Mouse (Mus musculus) kidney, postnatal 0 days (tissue): Measurements from ENCODE around the gene Ace2. TPM values are rescaled to one million over a fixed set of nuclear protein-coding genes. Genes with fewer than 3 reads are reported as not detected.

ENCODE experiments used
- ATAC-seq: fragments of 200-750 bp; cut with Nextera tagmentation; replicated peaks from 2 replicates; pipeline ENCODE4 v1.8.0; 2017; ENCODE audit warnings: low read depth, moderate number of reproducible peaks, moderate TSS enrichment, moderate library complexity; ENCODE audit not compliant: low FRiP score
- DNase-seq: peaks from one replicate; pipeline ENCODE4 v3.0.0-alpha.2; 2016; ENCODE audit warnings: low spot score
- H3K27ac ChIP-seq: fragments of 300-500 bp; sonication (generic); 2 replicates; pipeline ENCODE4 v1.5.1; 2014; ENCODE audit warnings: mild to moderate bottlenecking
- H3K27me3 ChIP-seq: fragments of 300-500 bp; sonication (generic); 2 replicates; pipeline ENCODE4 v1.6.1; 2014; ENCODE audit warnings: low read length, mixed read lengths; ENCODE audit not compliant: insufficient read depth
- H3K36me3 ChIP-seq: fragments of 300-500 bp; sonication (generic); 2 replicates; pipeline ENCODE4 v1.6.1; 2014; ENCODE audit warnings: low read length, mixed read lengths; ENCODE audit not compliant: insufficient read depth
- H3K4me1 ChIP-seq: fragments of 300-500 bp; sonication (generic); replicated peaks from 2 replicates; pipeline ENCODE4 v1.6.1; 2014; ENCODE audit warnings: antibody characterized with exemption, low read length, mixed read lengths; ENCODE audit not compliant: insufficient read depth
- H3K4me2 ChIP-seq: fragments of 300-500 bp; sonication (generic); 2 replicates; pipeline ENCODE4 v1.6.1; 2014; ENCODE audit warnings: mild to moderate bottlenecking, low read length, moderate library complexity, mixed read lengths
- H3K4me3 ChIP-seq: fragments of 300-500 bp; sonication (generic); replicated peaks from 2 replicates; pipeline ENCODE4 v1.5.1; 2014; ENCODE audit warnings: low read depth, low read length
- H3K9ac ChIP-seq: fragments of 300-500 bp; sonication (generic); 2 replicates; pipeline ENCODE4 v1.6.1; 2014; ENCODE audit warnings: low read depth, low read length
- H3K9me3 ChIP-seq: fragments of 300-500 bp; sonication (generic); replicated peaks from 2 replicates; pipeline ENCODE4 v1.6.1; 2016; ENCODE audit warnings: low read length, inconsistent platforms, mixed read lengths
- CTCF ChIP-seq: IDR thresholded peaks from 2 replicates; pipeline ENCODE4 v1.5.1; 2016; ENCODE audit warnings: antibody characterized with exemption, low read depth, mild to moderate bottlenecking, moderate library complexity
- WGBS: fragments of 180-500 bp; shearing (Covaris S2); extraction: QIAGEN DNeasy Blood & Tissue Kit; methylation state at CpG from one replicate; pipeline ENCODE4 v1.1.7; 2014; 5-methylcytosine and 5-hydroxymethylcytosine counted together
- polyA plus RNA-seq: library from polyadenylated mRNA; unstranded; fragments of >200 nt; fragmentation: Nextera tagmentation; extraction: Ambion mirVana; gene quantifications from 2 replicates; pipeline ENCODE4 v1.2.1, GENCODE M21; 2015

The Ace2 gene
- polyA plus RNA-seq, 1 experiment from 2014 or later = 71.0 TPM

GRCm38 (mm10) chrX:164145463-164146250 lies 6.5 kb downstream of the Ace2 start:
- Histone ChIP-seq H3K9me3 (no peaks in the 10 kb centered on the region), H3K9ac (no peak overlapping the region), H3K27ac (no peak overlapping the region), H3K4me3 (no peak overlapping the region), H3K4me2 (no peak overlapping the region), H3K27me3 (no peaks in the 10 kb centered on the region), H3K36me3 (no peaks in the 10 kb centered on the region), H3K4me1 (no peaks in the 10 kb centered on the region)
- TF ChIP-seq CTCF = no peak
- WGBS = 73% methylated on average over 6 of the region's 6 CpGs
- no peak for ATAC-seq
- no peak for DNase-seq

GRCm38 (mm10) chrX:164152703-164153102 lies 13.6 kb downstream of the Ace2 start:
- no peak for TF ChIP-seq CTCF
- Histone ChIP-seq H3K9ac (no peak overlapping the region), H3K27me3 (no peaks in the 10 kb centered on the region), H3K4me2 (no peak overlapping the region), H3K27ac (peak overlapping the region; percentile 36), H3K4me3 (no peak overlapping the region), H3K4me1 (no peaks in the 10 kb centered on the region), H3K9me3 (no peaks in the 10 kb centered on the region), H3K36me3 (no peaks in the 10 kb centered on the region)
- DNase-seq (peak; percentile 59), ATAC-seq (peak; percentile 49)
- 49% methylated on average over 2 of the region's 2 CpGs for WGBS

- no peak overlapping the region for H3K4me2 ChIP-seq
- H3K9me3 ChIP-seq = no peaks in the 10 kb centered on the region
- H3K27ac ChIP-seq = no peak overlapping the region
- H3K27me3 ChIP-seq = no peaks in the 10 kb centered on the region
- DNase-seq (peak; percentile 56), ATAC-seq (no peak)
- no peaks in the 10 kb centered on the region for H3K36me3 ChIP-seq
- H3K4me1 ChIP-seq = no peaks in the 10 kb centered on the region
- no peak overlapping the region for H3K9ac ChIP-seq
- no peak for TF ChIP-seq CTCF
- H3K4me3 ChIP-seq = no peak overlapping the region
These were observed 14.5 kb downstream of the Ace2 start for GRCm38 (mm10) chrX:164153606-164154005.

GRCm38 (mm10) chrX:164154594-164154993 lies 15.5 kb downstream of the Ace2 start:
- no peak overlapping the region for H3K27ac ChIP-seq
- H3K9ac ChIP-seq = no peak overlapping the region
- H3K9me3 ChIP-seq = no peaks in the 10 kb centered on the region
- H3K4me1 ChIP-seq = no peaks in the 10 kb centered on the region
- ATAC-seq (no peak), DNase-seq (no peak)
- WGBS = 77% methylated on average over 5 of the region's 5 CpGs
- no peak overlapping the region for H3K4me2 ChIP-seq
- no peak for TF ChIP-seq CTCF
- no peaks in the 10 kb centered on the region for H3K27me3 ChIP-seq
- no peak overlapping the region for H3K4me3 ChIP-seq
- no peaks in the 10 kb centered on the region for H3K36me3 ChIP-seq

GRCm38 (mm10) chrX:164164681-164165080 lies 25.5 kb downstream of the Ace2 start:
- TF ChIP-seq CTCF = no peak
- DNase-seq = no peak
- Histone ChIP-seq H3K4me1 (no peaks in the 10 kb centered on the region), H3K9me3 (no peaks in the 10 kb centered on the region), H3K4me2 (no peak overlapping the region), H3K9ac (no peak overlapping the region), H3K27ac (no peak overlapping the region), H3K36me3 (no peaks in the 10 kb centered on the region), H3K4me3 (no peak overlapping the region), H3K27me3 (0 out of 2 replicates have a peak, but pooled peaks cover 3% of the 10 kb centered on the region)
- no peak for ATAC-seq
- WGBS = 80% methylated on average over 1 of the region's 1 CpGs

GRCm38 (mm10) chrX:164171034-164171433 lies 31.9 kb downstream of the Ace2 start:
- no peak overlapping the region for H3K4me2 ChIP-seq
- H3K9me3 ChIP-seq = no peaks in the 10 kb centered on the region
- H3K27ac ChIP-seq = no peak overlapping the region
- H3K36me3 ChIP-seq = no peaks in the 10 kb centered on the region
- ATAC-seq (no peak), DNase-seq (no peak)
- H3K9ac ChIP-seq = no peak overlapping the region
- WGBS = 67% methylated on average over 2 of the region's 2 CpGs
- 0 out of 2 replicates have a peak, but pooled peaks cover 3% of the 10 kb centered on the region for H3K27me3 ChIP-seq
- no peak overlapping the region for H3K4me3 ChIP-seq
- H3K4me1 ChIP-seq = no peaks in the 10 kb centered on the region
- TF ChIP-seq CTCF = no peak
